Mouse (Mus musculus): ENCODE data around the gene H2-T22.
"Not testable (repeated sequence)": the region's sequence is repeated elsewhere in the genome, so short reads cannot be mapped to it uniquely, and the experiment has no call there.

DNA sequence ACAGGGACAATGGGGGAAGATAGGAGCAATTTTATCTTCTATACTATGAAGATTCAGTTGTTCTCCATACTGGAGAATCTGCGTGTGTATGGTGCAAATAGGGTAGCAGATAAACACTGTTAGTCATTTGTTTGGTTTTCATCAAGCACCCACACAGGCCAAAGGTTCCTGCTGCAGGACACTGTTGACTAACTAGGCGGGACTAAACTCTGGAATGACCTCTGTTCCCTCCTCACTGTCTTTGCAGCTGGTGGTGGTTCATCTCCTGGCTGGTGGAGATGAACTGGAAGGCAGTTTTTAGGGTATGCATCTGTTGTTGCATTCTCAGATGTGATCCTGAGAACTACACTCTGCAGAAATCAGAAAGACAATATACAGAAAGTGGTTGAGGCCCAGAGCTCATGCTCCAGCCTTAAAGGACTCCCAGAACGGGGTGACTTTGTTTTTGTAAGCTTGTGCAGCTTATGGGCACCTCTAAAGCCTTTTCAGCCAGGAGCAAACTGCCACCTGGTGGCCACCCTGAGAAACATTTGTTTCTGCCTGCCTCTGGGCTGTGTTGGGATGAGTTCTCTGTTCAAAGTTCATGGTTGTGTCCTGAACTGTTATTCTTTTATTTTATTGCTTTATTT is 7.4 kb downstream of the H2-T22 start:
- TF ChIP-seq CTCF (IDR thresholded peaks at IDR 0.05; ENCODE audit: control insufficient read depth, insufficient read depth, insufficient replicate concordance, low read depth, low read length); POLR2A (IDR thresholded peaks at IDR 0.05; ENCODE audit: control insufficient read depth, low read depth, low read length): not testable (repeated sequence)
